Mouse (Mus musculus) midbrain, embryonic 15.5 days (tissue): ENCODE data around the gene Lrrc56. TPM values are rescaled to one million over a fixed set of nuclear protein-coding genes. Genes with fewer than 3 reads are reported as not detected.

Source experiments
- microRNA counts: library from miRNA; unstranded; fragments of <30 nt; microRNA quantifications from one replicate; lab custom pipeline; 2016
- microRNA-seq: library from miRNA; unstranded; fragments of <30 nt; microRNA quantifications from one replicate; pipeline ENCODE4, GENCODE M21; 2016
- polyA plus RNA-seq: library from polyadenylated mRNA; unstranded; fragments of >200 nt; fragmentation: Nextera tagmentation; extraction: Ambion mirVana; gene quantifications from 2 replicates; pipeline ENCODE4 v1.2.1, GENCODE M21; 2015

The Lrrc56 gene
- polyA plus RNA-seq, 1 experiment from 2014 or later = 12.8 TPM

MicroRNA genes within 50 kb of the gene (microRNA counts, 519-probe panel; counts per million panel counts)
- microRNA mmu-miR-210 (lab: Ali Mortazavi, UCI) = 2,973 counts per million, percentile 66 among the panel's probes with 10 or more counts

Small RNA genes within 50 kb of the gene (microRNA-seq; reads per million reads assigned to microRNA genes)
- 300 reads per million, percentile 65 among the genes with 10 or more reads in this experiment for gene Mir210

Other genes starting within 250 kb of the Lrrc56 start
- gene Ifitm5, start 243.9 kb upstream of the Lrrc56 start, polyA plus RNA-seq = 0.65 and 1.1 TPM in 2 replicates
- gene Gm45717, start 238.2 kb upstream of the Lrrc56 start, polyA plus RNA-seq = not detected in 2 replicates
- gene Ifitm2, start 238.2 kb upstream of the Lrrc56 start, polyA plus RNA-seq = 135 and 145 TPM in 2 replicates
- 14.9 and 18.8 TPM in 2 replicates for gene Ifitm1, start 226.9 kb upstream of the Lrrc56 start, polyA plus RNA-seq
- 40.9 and 59.9 TPM in 2 replicates for gene Ifitm3, start 183.4 kb upstream of the Lrrc56 start, polyA plus RNA-seq
- 0.99 and 1.4 TPM in 2 replicates for gene Ifitm6, start 176.2 kb upstream of the Lrrc56 start, polyA plus RNA-seq
- not detected in 2 replicates for gene Gm17387, start 165.0 kb upstream of the Lrrc56 start, polyA plus RNA-seq
- 59.2 and 64.1 TPM in 2 replicates for gene B4galnt4, start 133.1 kb upstream of the Lrrc56 start, polyA plus RNA-seq
- gene Pkp3, start 115.9 kb upstream of the Lrrc56 start, polyA plus RNA-seq = 0.84 TPM in 1 of 2 replicates, not detected in the other
- 2.3 and 2.7 TPM in 2 replicates for gene Sigirr, start 93.6 kb upstream of the Lrrc56 start, polyA plus RNA-seq
- 0.36 and 0.42 TPM in 2 replicates for gene Ano9, start 76.4 kb upstream of the Lrrc56 start, polyA plus RNA-seq
- 83.3 and 86.2 TPM in 2 replicates for gene Ptdss2, start 71.8 kb upstream of the Lrrc56 start, polyA plus RNA-seq
- 40.6 and 44.4 TPM in 2 replicates for gene Rnh1, start 21.3 kb upstream of the Lrrc56 start, polyA plus RNA-seq
- gene Hras, start 152 bp upstream of the Lrrc56 start, polyA plus RNA-seq = 181 and 195 TPM in 2 replicates
- 0.87 and 1.4 TPM in 2 replicates for gene Lmntd2, start 19.9 kb downstream of the Lrrc56 start, polyA plus RNA-seq
- 24.0 and 26.3 TPM in 2 replicates for gene Rassf7, start 21.7 kb downstream of the Lrrc56 start, polyA plus RNA-seq
- 77.3 and 85.7 TPM in 2 replicates for gene Phrf1, start 34.6 kb downstream of the Lrrc56 start, polyA plus RNA-seq
- gene Irf7, start 72.3 kb downstream of the Lrrc56 start, polyA plus RNA-seq = 2.1 and 4.2 TPM in 2 replicates
- not detected in 2 replicates for gene Cdhr5, start 82.6 kb downstream of the Lrrc56 start, polyA plus RNA-seq
- 1.6 and 1.8 TPM in 2 replicates for gene Sct, start 85.0 kb downstream of the Lrrc56 start, polyA plus RNA-seq
- 0.74 and 0.96 TPM in 2 replicates for gene Drd4, start 97.8 kb downstream of the Lrrc56 start, polyA plus RNA-seq
- 224 and 234 TPM in 2 replicates for gene Deaf1, start 133.5 kb downstream of the Lrrc56 start, polyA plus RNA-seq
- 63.0 and 63.3 TPM in 2 replicates for gene Tmem80, start 133.6 kb downstream of the Lrrc56 start, polyA plus RNA-seq
- gene Eps8l2, start 144.7 kb downstream of the Lrrc56 start, polyA plus RNA-seq = 0.49 and 0.66 TPM in 2 replicates
- gene Taldo1, start 198.0 kb downstream of the Lrrc56 start, polyA plus RNA-seq = 292 and 298 TPM in 2 replicates
- gene Gatd1, start 220.0 kb downstream of the Lrrc56 start, polyA plus RNA-seq = 57.2 and 59.5 TPM in 2 replicates
- gene Cend1, start 235.3 kb downstream of the Lrrc56 start, polyA plus RNA-seq = 111 and 113 TPM in 2 replicates
- gene Slc25a22, start 243.7 kb downstream of the Lrrc56 start, polyA plus RNA-seq = 109 and 120 TPM in 2 replicates
- 3.4 and 3.8 TPM in 2 replicates for gene Pidd1, start 249.9 kb downstream of the Lrrc56 start, polyA plus RNA-seq